Mouse (Mus musculus) activated CD4-positive, CD25-positive, alpha-beta regulatory T cell, adult 4 months (primary cell): ENCODE measurements around the gene Bsnd. TPM values are rescaled to one million over a fixed set of nuclear protein-coding genes. Genes with fewer than 3 reads are reported as not detected.

Experiments
- ATAC-seq: one replicate; pipeline ENCODE4 v1.8.0; 2017
- polyA plus RNA-seq, 2 experiments: library from polyadenylated mRNA; unstranded; fragments of 100-300 nt; shearing (Covaris generic); gene quantifications; one replicate each; pipeline ENCODE4 v1.2.1; 2017

The Bsnd gene
- polyA plus RNA-seq, result not detected

DNA sequence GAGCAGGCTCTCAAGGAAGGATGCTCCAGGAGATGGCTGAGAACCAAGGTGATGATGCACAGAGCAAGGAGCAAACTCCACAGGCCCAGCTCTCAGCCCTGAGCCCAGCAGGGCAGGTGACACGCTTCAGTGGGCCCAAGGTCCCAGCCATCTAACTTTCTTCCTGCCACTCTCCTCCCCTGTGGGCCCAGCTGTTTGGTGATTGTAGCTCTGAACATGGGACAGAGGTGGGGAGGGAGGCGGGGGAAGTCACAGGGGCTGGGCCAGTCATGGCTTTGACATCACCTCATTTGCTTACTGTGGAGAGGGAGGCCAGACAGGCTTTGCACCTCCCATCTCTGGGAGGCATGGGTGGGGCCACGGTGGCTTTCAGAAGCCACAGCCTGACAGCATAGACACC, at the start of gene Bsnd:
TSS of gene Bsnd (minus strand) at position 168 of the 400 bp plus-strand sequence.
- ATAC-seq, result no peak

DNA sequence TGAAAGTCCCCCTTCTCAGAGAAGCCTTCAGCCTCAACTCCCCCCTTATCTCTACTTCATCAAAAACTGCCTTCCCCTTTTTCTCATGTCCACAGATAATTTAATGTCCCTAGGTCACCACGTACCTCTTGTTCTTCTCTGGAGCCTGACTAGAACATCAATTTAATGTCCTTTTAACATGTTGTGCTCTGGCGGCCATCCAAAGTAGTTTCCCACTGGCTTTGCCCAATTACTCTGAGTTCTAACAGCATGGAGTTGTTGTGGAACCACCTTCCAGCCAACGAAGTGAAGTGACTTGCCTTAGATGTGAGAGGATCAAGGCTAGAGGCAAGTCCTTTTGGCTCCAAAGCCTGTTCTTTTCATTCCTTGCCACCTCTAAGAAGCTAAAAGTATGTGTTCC, 49.4 kb upstream of the Bsnd start:
- ATAC-seq, result no peak

DNA sequence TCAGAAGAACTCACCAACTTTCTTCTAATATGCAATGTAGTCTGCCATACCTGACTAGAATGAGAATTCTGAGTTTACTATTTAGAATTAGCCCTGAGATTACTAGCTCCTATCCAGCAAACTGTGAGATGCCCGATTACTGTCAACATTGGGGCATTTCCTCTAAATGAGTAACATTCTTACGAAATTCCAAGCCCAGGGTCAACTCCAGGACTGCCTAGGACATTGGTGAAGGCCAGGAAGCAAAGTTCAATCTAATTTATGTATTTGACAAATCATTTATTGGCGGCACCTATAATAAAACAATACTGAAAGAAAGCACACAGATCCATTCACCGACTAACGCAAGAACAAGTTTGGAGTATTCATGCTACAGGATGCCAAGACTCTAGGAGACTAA, 47.7 kb upstream of the Bsnd start:
- no peak for ATAC-seq

DNA sequence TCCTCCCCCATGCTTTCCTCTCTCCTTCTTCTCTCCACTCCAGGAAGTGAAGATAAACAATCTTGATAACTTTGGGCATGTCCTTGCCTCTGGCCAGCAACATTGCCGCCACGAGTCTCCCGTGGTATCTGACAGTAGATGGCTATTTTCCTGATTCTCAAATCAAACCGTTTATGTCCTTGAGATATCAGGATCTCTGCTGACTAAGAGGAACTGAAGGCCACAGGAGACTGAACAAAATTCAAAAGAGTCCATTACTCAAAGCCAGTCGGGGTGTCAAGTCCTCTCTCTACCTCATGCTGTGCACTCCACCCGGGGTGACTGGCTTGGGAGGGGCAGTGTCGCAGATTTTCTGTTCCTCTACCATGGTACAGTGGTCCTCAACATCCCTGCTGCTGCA, 42.2 kb upstream of the Bsnd start:
- ATAC-seq, result no peak

DNA sequence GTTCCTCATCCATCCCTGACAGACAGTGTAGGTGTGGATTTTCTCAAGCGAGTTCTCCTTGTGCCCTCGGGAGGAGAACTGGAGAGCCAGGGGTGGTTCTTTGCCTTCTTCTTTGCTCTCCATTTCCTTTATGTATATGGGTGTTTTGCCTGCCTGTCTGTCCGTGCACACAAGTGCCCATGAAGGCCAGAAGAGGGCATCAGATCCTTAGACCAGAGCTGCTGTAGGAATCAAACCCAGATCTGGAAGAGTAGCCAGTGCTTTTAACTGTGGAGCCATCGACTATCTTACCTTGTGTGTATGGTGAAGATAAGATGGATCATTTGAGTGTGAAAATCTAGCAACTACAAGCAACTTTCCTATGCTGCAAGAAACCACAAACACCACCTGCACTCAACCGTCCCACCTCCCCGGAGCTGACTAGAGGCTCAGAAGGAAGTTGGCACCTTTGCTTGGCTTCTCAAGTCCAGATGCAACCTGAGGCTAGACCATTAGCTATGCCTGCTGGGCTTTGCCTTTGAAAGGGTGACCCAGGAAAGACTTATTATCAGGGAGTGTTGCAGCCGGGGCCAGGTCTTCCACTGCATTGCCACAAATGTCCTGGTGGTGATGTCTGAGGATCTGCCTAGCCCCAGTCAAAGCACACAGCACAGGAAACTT, 41.5 kb upstream of the Bsnd start:
- ATAC-seq, result no peak

DNA sequence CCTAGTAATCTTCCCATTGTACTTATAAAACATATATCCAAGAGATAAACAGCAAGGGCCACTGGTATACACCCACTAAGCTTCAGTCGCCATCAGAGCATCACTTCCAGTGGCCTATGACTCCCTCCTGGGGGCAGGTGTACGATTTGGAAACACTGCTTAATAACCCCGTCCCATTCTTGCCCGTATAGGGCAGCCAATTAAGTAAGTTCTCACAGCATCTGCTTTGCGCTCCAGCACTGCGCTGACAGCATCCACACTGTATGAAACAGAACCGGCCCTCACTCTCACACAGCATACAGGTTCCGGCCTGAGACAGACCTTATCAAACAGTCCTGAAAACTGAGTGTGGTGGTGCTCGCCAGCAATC, 38.0 kb upstream of the Bsnd start:
- no peak for ATAC-seq

DNA sequence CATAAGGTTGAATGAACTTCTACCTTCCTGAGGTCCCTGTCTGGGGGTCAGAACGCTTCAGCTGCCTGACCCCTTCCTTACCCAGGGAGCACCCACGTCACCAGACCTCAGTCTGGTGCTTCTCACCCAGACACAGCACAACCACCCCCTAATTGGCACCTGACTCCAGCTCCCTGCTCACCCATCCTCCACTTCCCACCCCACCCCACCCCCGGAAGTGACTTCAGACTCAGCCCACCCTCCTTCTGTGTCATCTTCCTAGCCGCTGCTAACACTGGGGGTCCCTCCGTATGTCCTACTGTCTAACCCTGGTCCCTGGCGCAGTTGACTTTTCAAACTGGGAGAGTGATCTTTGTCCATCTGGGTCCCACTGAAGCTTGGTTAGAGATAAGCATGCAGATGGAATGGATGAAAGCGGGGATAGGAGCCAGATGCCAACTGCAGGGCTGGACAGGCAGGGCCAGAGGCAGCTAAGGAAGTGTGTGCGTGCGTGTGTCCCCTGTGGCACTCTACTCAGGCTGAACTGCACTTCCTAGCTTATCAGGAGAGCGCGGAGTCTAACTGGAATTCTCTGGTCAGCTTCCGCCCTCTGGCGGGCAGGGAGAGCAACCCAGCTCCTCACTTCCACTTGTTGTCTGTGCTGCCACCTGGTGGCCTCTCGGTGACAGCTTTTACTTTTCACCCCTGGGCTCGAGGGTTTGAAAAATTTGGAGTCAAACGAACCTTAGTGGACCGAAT, 37.5 kb upstream of the Bsnd start:
- ATAC-seq, result peak; percentile 88

DNA sequence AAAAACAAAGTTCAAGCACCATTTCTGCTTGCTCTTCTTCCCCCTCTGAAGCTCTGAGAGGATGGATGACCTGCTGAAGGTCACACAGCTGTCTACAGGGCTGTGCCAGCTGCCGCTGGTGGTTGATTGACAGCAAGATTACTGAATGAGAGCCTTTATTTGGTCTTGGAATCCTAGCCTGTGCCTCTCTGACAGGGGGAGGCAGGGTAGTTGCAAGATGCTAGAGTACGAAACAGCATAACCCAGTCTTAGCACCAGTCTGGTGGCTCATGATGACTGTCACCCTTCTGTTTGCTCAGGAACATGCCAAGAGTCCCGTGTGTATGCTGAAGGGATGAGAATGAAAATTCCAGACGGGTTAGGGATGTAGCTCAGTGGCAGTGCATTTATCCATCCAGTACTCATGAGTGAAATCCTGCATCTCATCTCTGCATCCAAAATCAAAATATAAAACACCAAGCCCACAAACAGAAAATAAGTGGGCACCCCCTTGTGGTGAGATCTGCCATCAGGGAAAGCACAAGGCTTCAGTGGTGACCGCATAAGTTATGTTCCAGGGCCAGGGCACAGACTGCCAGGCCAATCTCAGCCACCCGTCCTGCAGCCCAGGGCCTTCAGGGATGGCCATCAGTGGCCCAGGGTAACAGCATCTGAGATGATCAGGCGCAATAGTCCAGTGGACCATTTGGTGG, 35.9 kb upstream of the Bsnd start:
- ATAC-seq, result no peak

DNA sequence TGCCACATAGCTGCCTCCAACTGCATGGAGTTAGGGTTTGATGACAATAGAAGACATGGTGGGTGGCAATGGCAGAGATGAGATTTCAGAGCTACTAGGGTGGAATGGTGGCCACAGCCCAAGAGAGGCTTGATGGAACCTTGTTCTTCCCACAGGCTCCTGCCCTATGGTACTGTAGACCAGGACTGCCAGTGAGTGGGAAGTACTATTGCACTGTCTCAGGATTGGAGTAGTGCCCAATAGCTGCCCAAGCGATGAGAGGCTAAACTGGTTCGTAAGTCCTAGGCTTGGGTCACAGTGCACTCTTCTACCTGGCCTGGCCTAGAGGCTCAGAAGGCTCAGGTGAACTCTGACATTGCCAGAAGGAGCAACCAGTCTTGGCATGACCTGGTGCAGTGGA, 32.9 kb upstream of the Bsnd start:
- ATAC-seq, result no peak

DNA sequence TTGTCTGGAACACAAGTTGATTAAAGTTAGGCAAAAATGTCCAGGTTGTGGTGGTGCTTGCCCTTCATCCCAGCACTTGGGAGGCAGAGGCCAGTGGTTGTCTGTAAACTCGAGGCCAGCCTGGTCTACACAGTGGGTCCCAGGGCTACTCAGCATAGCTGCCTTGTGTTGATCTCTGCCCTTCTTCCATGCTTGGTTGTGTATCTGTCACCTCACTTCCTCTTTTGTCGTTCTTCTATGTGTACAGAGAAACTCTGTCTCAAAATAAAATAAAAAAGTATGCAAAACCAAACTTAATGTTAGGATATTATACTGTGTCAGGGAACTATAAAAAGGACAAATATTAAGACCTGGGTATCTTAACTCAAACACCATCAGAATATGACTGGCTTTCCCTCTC, 32.0 kb upstream of the Bsnd start:
- no peak for ATAC-seq

DNA sequence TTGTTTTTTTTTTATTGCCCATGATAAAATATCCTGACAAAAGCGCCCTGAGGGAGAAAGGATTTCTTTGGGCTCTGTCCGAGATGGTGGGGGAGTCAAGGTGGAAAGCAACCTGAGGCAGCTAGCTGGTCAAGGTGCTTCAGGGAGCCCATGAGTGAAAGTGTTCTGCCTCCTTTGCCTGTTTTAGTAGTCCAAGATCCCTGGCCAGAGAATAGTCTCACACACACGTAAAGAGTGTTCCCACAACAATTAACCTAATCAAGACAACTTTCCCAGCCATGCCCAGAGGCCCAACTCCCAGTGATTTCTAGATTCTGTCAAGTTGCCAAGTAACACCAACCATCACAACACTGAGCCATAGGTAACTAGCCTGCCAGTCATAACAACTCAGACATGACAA, 30.5 kb upstream of the Bsnd start:
- no peak for ATAC-seq

DNA sequence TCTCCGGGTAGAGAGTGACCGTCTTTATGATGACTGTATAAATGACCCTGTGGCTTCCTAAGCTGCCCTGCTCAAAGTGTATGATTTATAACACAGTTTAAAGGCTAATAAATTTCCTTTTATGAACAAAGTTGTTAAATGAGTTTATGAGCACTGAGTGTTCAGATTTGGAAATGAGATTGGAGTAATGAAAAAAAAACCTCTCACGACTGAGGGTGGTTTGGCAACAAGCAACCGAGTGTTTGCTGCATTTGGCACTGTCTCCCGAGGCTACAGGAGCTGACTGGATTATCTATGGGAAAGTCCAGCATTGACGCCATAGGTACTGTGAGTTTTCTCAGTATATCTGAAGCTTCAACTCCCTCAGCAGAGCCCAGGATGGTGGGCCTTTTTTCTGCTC, 22.5 kb upstream of the Bsnd start:
- ATAC-seq, result no peak

DNA sequence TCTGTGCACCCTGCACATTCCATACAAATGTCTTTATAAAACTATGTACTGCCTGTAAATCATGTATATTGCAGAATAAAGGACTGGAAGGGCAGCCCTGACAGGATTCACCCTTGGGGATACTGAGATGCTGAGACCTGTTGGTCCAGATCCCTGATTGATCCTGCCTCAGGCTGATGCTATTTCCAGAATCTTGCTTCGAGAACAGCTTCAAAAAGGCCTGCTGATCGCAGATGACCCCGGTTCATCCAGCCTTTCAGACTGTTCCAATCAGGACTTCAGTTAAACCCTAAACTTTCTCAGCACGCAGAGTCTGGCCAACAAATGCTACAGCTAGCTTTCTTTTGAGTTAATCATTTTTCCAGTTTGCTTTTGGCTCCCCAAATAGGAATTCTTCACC, 17.8 kb upstream of the Bsnd start:
- ATAC-seq, result no peak

DNA sequence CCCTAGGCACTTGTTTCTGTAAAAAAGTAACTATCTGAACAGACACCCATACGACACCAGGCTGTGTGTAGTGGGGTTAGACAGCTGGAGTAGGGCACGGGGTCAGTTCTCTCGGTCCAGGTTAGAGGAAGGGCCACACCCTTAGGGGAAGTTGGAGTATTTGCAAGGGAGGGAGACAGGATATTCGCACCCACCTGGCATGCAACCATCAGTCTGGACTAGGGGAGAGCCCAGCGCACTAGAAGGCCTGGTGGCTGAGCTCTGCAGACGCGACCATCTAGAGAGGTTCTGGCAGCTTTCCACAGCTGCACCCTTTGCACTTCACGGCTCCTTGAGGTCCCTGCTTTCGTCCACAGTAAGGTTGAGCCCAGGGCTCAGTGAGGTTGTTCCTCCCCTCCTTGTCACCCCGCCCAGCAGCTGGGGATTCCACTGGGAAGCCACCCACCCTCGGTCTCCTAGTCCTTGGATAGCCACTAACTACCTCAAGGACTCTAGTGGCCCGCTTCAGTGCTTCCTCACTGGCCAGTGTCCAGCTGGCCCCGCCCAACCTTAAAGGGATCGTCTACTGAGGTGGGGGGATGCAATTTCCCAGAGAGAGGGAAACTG, 13.5 kb upstream of the Bsnd start:
- ATAC-seq, result no peak

DNA sequence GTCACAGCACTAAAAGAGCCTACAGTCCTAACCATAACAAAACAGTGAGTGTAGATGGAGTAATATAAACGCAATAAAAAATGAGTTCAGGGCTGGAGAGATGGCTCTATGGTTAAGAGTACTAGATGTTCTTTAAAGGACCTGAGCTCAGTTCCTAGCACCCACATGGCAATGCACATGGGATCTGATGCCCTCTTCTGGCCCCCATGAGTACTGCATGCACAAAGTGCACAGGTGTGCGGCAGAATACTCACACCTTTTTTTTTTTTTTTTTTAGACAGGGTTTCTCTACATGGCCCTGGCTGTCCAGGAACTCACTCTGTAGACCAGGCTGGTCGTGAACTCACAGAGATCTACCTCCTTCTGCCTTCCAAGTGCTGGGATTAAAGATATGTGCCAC, 11.5 kb upstream of the Bsnd start:
- no peak for ATAC-seq

DNA sequence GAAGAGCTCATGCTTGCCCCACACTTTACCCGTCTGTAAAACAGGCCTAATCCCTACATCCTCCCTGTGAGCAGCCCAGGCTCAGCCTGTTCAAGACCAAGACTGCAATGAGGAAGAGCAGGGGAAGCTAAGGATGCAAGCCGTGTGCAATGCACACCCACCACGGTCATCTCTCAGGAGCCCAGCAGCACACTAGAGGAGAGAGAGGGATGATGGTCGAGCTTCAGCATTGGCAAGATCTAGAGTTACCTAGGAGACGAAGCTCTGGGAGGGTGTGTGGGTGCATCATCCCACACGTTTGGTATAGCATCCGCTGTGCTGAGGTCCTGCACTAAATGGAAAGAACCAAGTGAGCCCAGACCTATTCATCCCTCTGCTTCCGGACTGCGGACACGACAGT, 8.0 kb upstream of the Bsnd start:
- ATAC-seq, result no peak

DNA sequence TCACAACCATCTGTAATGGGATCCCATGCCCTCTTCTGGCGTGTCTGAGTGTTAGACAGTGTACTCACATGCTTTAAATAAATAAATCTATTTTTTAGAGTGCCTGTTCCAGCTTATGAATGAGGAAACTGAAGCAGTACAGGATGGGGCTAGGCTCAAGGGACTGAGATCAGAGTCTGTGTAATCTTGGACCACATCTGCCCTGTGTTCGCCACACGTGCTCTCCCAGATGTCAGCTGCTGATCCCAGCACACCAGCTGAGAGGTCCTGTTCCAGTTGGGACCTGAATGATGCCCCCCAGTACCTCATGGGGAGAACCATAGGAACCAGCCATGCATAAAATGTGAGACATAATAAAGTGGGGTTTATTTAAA, 6.4 kb upstream of the Bsnd start:
- ATAC-seq, result no peak

DNA sequence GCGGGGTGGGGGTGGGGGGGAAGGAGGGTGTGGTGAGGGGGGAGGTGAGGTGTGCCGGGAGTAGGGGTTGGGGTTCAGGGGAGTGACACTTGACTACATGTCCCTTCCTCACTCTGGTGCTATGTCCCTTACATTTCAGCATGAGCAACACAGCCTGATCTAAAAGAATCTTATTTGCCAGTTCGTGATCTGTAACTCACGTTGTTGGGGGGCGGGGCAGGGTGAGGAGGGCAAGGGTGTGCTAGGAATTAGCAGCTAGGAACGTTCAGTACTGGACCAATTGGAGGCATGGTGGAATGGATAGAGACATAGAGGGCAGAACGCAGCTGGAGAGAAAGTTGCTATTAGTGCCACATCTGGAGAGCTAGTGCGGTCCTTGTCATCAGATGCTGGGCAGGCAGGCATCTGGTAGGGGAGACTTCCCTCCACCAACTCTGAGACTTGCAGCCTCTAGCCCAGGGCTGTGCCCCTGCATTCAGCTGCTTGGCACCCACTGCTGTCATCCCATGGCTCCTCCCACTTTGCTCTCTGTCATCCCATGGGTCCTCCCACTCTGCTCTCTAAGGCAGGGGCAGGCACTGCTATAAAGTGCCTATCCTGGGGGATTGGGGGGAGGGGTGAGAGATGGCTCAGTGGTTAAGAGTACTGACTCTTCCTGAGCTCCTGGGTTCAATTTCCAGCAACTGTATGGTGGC, 5.8 kb upstream of the Bsnd start:
- no peak for ATAC-seq

DNA sequence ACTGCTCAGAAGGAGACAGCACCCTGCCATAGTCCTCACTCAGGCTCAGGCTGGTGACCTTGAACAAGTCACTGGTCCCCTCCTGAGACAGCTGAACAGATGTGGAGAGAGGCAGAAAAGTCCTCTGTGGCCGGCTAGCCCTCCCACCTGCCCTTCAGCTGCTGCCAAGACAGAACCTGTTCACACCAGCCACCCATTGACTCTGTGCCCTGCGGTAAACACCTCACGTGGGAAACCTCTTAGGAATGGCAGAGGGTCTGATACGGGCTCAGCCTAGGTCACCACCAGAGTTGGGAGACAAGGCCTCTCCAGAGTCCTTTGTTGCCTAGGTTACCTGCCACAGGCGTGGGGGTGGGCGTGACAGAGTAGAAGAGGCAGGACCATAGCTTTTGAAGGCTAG, 4.8 kb upstream of the Bsnd start:
- no peak for ATAC-seq

DNA sequence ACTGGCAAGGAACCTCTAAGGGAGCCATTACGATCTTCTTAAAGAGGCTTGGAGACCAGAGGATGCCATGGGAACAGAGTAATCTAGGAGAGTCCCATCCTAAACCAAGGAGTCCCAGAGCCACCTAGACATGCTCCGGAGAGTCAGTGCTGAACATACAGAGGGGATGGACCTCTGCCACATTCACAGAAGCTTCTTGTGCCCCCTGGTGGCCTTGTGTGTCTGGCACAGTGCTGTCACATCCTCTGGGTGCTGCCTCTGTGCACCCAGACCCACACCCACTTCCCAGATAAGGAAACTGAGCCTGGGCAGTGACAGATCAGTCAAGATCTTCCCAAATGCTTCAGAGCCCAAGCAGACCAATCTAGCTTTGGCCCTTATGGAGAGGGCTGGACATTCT, 1.6 kb upstream of the Bsnd start:
- no peak for ATAC-seq

DNA sequence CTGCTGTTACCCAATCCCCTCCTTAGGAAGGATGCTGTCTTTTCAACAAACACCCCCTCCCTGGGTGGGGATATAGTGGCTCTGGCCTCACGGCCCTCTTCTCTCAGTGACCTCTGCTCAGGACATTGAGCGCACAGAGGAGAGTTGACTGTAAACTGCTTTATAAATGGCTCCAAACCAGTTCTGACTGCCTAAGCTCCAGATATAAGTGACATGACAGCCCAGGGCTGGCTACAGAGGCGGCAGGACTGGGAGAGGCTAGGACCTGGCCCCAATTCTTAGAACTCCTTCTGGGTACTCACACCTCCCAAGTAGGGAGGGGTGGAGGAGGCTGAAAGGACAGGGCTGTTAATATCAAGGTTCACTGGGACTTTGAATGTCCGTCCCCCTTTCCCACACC, 1.5 kb downstream of the Bsnd start:
- ATAC-seq, result no peak

DNA sequence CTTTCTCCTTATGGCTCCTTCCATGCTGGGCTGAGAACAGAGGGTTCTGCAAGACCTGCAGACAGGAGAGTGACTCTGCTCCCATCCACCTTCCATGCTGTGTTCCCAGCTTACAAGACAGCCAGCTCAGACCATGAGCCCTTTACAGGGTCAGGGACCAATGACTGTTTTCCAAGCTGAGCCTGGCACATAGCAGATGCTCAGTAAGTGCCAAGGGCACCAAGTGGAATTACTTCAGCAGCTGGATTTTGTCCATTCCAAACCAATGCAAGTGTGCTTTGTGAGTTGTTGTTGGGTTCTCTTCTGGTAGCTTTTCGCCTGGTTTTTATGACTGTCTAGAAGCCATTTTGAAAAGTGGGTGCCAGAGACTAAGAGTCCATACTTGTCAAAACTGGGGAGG, 8.3 kb downstream of the Bsnd start:
- ATAC-seq, result no peak

DNA sequence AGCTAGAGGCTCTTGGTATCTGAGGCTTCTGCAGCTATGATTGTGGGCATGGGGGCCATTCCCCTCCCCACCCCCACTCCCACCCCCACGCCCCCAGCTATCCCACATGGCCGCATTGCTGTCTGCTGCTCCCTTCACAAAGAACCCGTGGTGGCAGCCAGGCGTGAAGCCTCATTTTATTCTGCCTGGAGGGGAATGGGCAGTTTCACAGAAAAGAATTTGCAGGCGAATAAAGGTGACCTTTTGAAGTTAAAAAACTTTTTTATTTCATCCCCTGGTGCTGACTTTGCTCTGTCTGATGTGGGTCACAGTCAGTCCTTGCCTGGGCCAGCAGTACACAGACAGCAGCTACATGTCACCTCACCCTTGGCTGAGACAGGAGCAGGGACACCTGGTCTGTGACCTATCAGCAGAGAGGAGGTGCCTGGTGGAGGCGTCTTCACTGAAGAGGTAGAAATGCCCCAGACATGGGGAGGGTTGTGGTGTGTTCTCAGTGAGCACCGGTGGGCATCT, 8.8 kb downstream of the Bsnd start:
- ATAC-seq, result no peak
